Mouse (Mus musculus): ENCODE results near the gene Mnat1.
"Not testable (repeated sequence)": the region's sequence is repeated elsewhere in the genome, so short reads cannot be mapped to it uniquely, and the experiment has no call there.

The Mnat1 gene

GRCm38 (mm10) chr12:73123093-73124041 lies at the start of gene Mnat1:
Mnat1 (plus strand) TSS chr12:73123717.
- DNase-seq (ENCODE audit: low spot score): peak; percentile 79

GRCm38 (mm10) chr12:73081828-73082227 lies 41.7 kb upstream of the Mnat1 start:
- DNase-seq (ENCODE audit: low spot score): not testable (repeated sequence)

- DNase-seq (ENCODE audit: low spot score): no peak
Observed at GRCm38 (mm10) chr12:73083773-73084172, 39.7 kb upstream of the Mnat1 start.

- no peak for DNase-seq (ENCODE audit: low spot score)
Observed at GRCm38 (mm10) chr12:73085739-73086630, 37.5 kb upstream of the Mnat1 start.

- no peak for DNase-seq (ENCODE audit: low spot score)
Observed at GRCm38 (mm10) chr12:73087086-73087485, 36.4 kb upstream of the Mnat1 start.

GRCm38 (mm10) chr12:73088500-73088899 lies 35.0 kb upstream of the Mnat1 start:
- DNase-seq (ENCODE audit: low spot score): no peak

GRCm38 (mm10) chr12:73088911-73089310 lies 34.6 kb upstream of the Mnat1 start:
- no peak for DNase-seq (ENCODE audit: low spot score)

GRCm38 (mm10) chr12:73090672-73091335 lies 32.7 kb upstream of the Mnat1 start:
- DNase-seq (ENCODE audit: low spot score): no peak

- no peak for DNase-seq (ENCODE audit: low spot score)
Observed at GRCm38 (mm10) chr12:73094189-73094588, 29.3 kb upstream of the Mnat1 start.

GRCm38 (mm10) chr12:73094605-73095004 lies 28.9 kb upstream of the Mnat1 start:
- no peak for DNase-seq (ENCODE audit: low spot score)

GRCm38 (mm10) chr12:73096177-73096576 lies 27.3 kb upstream of the Mnat1 start:
- not testable (repeated sequence) for DNase-seq (ENCODE audit: low spot score)

- DNase-seq (ENCODE audit: low spot score): no peak
Observed at GRCm38 (mm10) chr12:73098593-73098992, 24.9 kb upstream of the Mnat1 start.

- DNase-seq (ENCODE audit: low spot score): no peak
Observed at GRCm38 (mm10) chr12:73103713-73104112, 19.8 kb upstream of the Mnat1 start.

GRCm38 (mm10) chr12:73107821-73108220 lies 15.7 kb upstream of the Mnat1 start:
- no peak for DNase-seq (ENCODE audit: low spot score)

GRCm38 (mm10) chr12:73110431-73111111 lies 12.9 kb upstream of the Mnat1 start:
- DNase-seq (ENCODE audit: low spot score): peak; percentile 62

- peak; percentile 33 for DNase-seq (ENCODE audit: low spot score)
Observed at GRCm38 (mm10) chr12:73111561-73112325, 11.8 kb upstream of the Mnat1 start.

- DNase-seq (ENCODE audit: low spot score): peak; percentile 46
Observed at GRCm38 (mm10) chr12:73112326-73113087, 11.0 kb upstream of the Mnat1 start.

- DNase-seq (ENCODE audit: low spot score): peak; percentile 86
Observed at GRCm38 (mm10) chr12:73113196-73113595, 10.3 kb upstream of the Mnat1 start, which contains the start of gene Six4. Six4 (minus strand) TSS chr12:73113456.

GRCm38 (mm10) chr12:73125250-73125649 lies 1.7 kb downstream of the Mnat1 start:
- DNase-seq (ENCODE audit: low spot score): no peak

- DNase-seq (ENCODE audit: low spot score): no peak
Observed at GRCm38 (mm10) chr12:73140732-73141131, 17.2 kb downstream of the Mnat1 start.
